Mouse (Mus musculus) urinary bladder, postnatal 4 days (tissue): ENCODE measurements around the gene Zranb2.
A peak's percentile ranks its signal among the peaks of the same experiment; 100 is the strongest.

Source experiments
- DNase-seq, 2 experiments: peaks; one replicate each; pipeline ENCODE4 v3.0.0; 2021 to 2022; ENCODE audit warnings: low spot score in 2 of 2

Zranb2 gene

DNA sequence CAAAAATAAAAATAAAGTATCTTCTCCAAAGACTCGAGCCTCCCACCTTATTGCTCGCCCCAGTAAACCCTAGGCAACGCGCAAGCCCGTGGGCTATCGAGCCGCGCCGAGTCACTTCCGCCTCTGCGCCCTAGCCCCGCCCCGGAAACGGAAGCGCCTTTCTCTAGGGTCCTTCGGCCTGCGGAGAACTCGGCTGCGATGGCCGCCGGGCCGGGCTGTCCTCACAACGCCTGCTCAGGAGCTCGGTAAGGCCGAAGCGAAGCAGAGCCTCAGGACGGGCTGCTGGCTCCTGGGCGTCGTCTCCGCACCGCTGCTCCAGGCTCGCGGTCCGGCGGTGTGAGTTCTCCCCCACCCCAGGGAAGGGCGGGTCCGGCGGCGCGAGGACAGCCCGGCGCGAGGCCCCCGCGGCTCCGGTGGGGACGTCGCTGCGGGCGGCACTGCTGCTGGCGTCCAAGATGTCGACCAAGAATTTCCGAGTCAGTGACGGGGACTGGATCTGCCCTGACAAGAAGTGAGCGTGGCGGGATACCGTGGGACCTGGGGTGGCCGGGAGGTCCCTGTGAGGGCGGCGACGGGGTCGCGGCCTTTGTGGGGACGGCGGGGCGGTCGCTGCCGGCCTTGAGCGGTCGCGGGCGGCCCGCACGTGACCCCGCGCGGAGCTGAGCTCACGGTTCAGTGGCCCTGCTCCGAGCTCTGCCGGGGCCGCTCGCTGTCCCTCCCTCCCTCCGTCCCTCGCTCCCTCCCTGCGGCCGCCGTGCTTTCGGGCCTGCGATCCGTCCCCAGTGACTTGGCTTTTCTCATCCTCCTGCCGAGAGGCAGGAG is at the start of gene Zranb2:
Gene Zranb2, plus strand, starts transcription at position 197 of the 822 bp plus-strand sequence.
- DNase-seq: peak; percentile 88 to 94

DNA sequence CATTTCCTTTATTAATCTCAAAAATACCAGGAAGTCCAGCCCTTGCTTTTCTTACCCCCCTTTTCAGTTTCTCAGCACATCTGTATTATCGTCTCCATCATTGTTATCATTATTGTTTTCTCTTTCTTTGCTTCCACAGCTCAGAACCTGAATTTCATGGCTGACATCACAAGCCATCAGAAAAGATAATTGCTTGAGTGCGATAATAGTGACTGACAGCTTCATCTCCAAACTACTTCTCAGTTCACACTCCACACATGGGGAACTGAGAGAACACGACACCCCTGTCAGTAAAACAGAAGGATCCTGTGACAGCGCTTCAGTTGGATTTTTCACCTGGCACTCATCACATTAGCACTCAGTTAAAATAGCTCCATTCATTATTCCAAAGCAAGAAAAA is 41.9 kb upstream of the Zranb2 start:
- no peak for DNase-seq

DNA sequence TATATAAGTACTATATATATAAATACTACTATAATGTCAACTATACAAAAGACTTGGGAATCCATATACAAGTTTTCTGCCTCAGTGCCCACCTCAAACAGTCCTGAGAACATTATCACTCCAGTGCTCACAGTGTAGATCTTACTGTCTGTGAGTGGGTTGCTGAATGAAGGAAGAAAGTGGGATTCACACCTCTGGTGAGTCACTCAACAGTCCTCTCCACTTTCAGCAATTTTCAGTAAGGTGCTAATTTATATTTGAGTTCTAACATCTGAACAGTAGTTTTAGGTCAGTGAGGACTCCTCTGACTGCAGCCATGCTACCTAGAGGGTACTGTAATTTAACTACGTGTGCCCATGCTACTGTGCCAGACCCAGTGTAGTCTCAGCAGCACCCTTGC is 31.7 kb upstream of the Zranb2 start:
- DNase-seq: no peak

DNA sequence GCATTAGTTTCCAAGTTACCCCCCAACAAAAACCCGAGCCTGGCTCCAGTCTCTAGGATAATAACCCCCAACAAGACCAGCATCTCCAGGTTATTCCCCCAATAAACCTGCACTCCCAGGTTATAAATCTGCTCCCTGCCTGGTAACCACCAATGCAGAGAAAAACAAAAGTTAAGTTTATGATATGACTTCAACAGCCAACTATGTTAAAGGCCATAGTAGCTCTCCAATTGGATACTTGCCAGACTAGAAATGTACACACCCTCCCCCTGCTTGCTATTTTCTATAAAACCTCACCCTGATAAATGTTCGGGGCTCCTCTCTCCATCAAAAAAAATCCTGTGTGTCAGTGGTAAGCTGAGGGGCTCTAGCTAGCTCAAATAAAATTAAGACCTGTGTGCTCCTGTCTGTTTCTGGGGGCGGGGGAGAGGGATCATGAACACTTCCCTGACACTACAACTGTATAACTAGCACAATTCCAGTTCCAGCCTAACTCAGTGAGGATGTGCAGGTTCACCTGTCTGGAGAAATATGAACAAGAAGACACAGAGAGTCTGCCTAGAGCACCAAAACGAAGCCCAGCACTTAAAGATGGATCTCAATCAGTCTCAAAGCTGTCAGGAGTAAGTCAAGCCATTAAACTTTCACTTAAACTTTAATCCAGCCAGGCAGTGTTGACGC is 19.7 kb upstream of the Zranb2 start:
- DNase-seq: no peak

DNA sequence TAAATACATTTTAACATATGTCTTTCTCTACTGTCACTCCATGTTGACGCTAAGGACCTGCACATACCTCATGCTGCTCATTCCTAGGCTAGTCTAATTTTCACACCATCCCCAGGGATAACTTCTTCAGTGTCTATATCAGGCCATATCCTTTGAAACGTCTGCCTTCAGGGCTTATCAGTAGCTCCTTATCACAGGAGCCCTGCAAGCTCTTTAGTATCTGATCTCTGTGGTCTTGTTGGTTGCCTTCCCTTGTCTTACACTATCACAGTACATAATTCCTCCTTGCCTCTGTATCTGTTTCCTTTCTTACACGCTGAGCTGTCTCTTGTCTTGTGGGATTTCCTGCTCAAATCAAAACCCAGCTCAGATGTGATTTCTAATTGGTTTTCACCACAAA is 17.5 kb upstream of the Zranb2 start:
- DNase-seq: no peak

DNA sequence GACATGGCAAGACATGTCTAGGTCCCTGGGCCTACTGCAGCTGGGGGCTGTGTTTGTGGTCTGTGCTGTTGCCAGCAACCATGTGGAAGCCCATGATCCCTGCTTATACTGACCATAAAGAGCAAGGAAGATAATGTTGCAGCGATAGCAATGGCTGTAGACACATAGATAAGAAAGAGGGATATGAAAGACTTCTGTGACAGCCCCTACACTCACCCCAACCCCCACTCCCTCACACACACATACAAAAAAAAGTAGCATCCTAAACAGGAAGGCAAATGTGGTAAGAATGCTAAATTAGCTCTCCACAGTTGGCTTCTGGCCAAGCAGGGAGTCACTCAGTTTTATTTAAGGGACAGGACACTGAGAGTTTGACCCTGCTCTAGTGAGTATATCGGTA is 16.0 kb upstream of the Zranb2 start:
- no peak for DNase-seq

DNA sequence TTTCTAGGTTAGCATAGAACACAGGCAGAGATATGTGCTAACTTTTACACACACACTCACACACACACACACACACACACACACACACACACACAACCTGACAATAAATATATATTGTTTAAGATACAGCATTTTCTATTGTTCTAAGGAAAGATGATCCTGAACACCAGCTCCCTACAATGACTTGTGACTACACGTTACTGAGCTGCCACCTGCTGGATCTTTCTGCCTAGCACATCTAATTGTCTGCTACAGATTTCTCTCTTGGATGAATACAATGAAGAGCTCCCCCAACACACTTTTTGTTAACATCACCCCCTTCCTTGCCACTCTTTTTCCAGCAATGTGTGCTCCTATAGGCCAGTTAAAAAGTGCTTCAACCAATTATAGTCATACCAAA is 13.5 kb upstream of the Zranb2 start:
- no peak for DNase-seq

DNA sequence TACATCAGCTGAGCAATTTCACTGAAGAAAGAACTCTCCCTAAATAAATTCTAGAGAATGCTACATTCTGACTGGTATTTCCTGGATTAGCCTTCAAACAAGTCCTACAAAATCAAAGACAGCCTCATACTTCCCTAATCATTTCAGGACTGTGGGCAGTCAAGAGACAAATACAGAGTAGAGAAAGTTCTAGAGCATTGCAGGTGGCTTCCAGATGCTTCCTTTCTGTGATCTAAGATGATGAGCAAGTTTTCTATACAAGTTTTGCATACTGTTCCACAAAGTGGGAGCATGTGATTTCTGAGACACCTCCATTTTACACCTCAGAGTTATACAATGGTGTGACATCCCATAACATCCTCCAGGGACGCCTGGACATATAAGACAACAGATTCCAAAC is 10.1 kb upstream of the Zranb2 start:
- no peak for DNase-seq

DNA sequence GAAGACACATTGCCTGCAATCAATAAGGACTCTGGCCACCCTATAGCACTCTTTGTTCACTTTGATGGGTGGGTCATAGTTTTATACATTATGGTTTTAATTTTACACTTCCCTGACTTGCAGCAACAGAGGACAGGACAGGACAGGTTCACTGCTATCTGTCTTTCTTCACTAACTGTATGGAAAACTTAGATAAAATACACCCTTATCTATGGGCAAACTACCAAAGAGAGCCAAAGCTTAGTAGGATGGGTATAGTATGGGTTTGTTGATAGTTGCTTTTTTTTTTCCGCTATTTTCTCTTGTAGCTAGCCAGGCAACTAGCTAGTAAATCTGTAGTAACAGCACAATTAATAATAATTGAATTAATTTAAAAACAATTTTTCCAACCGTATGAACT is 2.4 kb upstream of the Zranb2 start:
- DNase-seq: no peak

DNA sequence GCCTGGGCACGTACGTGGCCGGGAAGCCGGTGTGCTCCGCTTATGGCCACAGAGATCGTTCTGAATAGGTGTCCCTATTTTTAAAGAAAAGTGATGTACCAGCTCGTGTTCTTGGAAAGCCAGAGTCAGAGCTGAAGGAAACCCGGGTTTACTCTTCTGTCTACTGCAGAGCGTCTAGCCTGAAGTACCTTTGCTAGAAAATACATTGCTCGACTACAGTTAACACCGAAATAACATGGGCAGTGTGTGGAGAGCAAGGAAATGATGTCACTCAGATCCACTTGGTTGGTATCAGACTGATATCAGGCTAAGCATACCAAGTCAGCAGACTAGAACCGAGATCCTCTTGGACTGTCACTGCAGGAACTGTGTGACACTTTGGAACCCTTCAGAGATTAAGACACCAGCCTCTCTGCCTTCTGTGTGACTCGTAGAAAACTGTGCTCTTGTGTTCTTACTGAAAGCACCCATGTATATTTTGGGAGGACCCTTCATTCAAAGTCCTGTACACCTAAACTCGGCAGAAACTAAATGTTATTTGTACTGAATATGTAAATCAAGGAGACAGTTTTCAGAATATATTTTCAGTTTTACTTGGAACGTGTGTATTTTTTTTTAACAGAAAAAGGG is 941 bp downstream of the Zranb2 start:
- DNase-seq: no peak

DNA sequence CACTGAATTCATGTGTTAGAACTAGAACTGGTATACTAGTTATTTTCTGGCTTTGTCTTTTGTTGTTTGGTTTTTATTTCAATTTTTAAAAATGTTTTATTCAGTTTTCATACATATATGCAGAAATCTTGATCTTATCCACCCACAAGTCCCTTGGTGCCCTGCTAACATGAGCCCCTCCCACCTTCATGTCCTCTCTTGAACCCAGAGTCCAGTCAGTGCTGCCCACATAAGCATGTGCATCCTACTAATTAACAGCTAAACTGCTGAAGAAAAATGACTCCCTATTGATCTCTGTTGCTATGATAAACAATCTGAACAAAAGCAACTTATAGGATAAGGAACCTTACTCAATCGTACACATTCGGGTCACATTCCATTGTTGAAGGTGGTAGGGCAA is 15.4 kb downstream of the Zranb2 start:
- no peak for DNase-seq

DNA sequence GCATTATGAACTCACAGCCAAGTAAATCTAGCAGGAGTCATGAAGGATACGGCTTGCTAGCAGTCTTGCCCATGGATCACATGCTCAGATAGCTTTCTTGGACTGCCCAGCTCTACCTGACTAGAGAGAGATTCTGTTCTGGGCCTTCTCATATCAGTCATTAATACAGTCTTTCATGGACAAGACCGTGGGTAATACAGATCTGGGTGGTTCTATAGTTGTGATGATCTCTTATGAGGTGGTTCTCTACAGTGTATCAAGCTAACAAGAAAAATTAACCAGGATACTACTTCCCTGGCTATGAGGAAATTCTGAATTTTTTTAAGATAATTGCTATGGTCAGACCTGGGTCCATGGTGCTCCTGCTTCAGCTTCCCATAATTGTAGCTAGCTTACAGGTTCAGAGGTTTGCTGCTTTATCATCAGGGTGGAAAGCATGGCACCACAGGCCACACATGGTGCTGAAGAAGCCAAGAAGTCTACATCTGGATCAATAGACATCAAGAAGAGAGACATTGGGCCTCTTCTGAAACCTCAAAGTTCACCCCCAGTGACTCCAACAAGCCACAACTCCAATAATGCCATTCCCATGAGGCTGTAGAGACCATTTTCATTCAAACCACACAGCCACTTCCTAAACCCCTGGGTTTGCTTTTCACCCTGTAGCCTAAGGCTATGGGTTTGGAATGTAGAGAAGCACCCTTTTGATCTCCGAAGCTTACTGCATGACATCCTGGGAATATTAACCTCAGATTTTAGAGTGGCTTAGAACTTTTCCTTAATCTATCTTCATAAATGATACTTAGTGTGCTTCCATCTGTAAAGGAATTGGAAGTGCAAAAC is 16.0 kb downstream of the Zranb2 start:
- DNase-seq: no peak

DNA sequence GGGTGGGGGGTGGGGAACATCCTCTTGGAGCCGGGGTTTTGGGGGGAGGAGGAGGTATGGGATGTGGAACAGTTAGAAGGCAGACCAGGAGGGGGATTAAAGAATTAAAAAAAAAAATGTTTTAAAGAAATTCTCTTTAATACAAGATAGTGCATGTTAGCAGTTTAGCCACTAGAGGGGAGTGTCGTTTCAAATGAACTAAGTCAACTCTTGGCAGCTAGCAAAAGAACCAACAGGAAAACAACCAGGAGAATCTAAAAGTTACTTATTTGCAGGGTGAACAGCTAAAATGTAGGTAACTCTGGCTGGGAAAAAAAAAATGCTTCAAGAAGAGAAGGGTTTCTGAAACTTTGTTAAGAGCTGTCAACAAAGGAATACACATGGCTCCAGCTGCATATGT is 31.2 kb downstream of the Zranb2 start:
- DNase-seq: no peak

DNA sequence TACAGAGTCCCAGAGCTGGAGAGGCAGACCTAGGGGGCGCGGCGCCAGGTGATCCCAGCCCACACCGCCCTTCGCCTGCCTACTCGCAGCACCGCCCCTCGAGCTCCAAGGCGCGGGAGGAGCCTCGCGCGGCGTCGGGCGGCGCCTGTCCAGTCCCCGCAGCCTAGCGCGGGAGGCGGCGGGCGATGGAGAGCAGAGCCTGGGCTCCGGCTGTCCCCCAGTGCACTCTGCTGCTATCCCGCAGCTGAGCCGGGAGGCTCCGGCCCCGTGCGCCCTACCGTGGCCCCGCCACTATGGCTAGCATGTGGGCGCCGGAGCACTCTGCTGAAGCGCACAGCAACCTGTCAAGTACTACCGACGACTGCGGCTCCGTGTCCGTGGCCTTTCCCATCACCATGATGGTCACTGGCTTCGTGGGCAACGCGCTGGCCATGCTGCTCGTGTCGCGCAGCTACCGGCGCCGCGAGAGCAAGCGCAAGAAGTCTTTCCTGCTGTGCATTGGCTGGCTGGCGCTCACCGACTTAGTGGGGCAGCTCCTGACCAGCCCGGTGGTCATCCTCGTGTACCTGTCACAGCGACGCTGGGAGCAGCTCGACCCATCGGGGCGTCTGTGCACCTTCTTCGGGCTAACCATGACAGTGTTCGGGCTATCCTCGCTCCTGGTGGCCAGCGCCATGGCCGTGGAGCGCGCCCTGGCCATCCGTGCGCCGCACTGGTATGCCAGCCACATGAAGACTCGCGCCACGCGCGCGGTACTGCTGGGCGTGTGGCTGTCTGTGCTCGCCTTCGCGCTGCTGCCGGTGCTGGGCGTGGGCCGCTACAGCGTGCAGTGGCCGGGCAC is 33.0 kb downstream of the Zranb2 start, which contains the start of gene Ptger3:
Gene Ptger3, plus strand, starts transcription at position 168 of the 841 bp plus-strand sequence.
- peak in 1 of 2 experiments; percentile 24 for DNase-seq

DNA sequence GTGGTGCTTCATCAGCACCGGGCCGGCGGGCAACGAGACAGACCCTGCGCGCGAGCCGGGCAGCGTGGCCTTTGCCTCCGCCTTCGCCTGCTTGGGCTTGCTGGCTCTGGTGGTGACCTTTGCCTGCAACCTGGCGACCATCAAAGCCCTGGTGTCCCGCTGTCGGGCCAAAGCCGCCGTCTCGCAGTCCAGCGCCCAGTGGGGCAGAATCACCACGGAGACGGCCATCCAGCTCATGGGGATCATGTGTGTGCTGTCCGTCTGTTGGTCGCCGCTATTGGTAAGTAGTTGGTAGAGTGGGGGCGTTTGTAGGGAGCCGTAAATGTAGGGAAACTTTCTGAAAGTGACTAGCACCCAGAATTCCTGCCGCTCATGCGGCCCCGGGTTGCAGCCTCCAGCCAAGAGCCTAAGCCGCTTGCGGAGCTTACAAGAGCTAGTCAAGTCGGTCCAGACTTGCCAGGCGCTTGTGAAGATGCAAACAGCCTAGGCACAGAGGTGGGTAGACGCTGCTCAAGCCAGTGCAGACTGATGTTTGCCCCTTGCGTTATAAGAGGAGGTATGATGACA is 33.7 kb downstream of the Zranb2 start:
- no peak for DNase-seq

DNA sequence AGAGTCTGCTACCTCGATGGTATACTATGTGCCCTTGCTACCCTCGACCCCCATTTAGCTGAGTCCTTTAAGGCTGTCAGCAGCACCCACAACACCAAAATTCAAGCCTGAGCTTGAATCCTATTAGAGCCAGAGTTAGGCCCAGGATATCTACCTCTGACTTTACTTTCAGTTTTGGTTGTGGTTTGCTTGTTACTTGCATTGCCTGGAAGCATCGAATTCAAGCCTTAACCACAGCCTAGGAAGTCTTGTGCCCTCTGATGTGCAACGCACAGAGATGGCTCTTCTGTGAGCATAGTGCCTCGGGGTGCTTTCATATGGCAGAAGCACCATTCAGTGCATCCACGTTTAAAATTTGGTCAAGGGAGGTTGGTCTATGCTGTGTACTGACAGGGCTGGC is 38.1 kb downstream of the Zranb2 start:
- no peak for DNase-seq

DNA sequence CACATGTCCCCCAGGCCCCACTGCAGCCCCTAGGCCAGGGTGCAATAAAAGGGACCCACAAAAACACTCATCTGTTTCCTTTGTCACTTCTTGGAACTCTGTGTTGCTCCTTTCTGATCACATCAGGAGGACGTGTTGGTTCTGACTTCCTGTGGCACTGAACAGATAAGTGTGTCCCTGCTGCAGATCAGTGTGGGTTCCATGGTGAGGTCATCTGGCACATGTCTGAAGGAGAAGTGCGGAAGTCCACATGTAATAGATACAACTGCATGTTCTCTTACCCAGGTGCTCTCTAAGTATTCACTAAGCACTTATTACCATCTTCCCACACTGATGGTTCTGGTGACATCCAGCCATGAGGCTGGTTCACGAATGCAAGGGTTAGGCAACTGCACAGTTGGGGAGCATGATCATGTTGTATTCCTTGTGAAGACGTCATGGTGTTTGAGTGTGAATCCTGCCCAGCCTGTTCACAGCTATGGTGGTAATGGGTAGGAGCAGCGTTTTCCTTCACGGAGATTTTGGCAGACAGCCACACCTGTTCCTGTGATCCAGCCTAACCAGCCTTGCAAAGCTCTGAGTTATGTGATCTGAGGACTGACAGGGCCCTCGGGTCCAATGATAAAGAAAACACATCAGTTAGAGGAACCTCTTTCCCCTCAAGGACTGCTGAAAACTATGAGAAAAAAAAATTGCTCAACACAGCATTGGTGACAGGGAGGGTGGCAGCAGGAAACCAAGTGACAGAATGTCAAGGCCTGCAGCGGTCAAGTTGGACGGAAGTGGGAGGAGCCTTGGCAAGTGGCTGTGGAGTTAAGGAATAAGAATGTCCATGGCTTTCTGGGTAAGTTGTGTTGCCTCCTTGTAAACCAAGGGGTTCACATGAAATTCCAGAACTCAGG is 41.7 kb downstream of the Zranb2 start:
- DNase-seq: no peak

DNA sequence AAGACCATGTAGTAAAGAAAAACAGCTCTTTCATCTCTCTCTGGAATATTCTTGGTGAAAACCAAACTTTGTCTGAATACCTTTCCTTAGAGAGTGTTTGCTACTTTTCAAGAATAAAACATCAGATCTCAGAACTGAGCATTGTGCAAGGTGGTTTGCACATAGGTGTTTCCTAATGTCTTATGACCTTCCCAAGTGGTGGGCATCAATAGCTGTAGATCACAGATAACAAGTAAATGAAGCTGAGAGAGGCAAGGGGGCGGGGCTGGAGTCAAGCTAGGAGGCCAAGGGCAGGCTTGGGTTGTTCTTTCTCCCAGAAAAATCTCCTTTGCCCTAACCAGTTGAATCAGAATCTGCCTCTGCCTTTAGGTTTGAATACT is 42.4 kb downstream of the Zranb2 start:
- no peak for DNase-seq

DNA sequence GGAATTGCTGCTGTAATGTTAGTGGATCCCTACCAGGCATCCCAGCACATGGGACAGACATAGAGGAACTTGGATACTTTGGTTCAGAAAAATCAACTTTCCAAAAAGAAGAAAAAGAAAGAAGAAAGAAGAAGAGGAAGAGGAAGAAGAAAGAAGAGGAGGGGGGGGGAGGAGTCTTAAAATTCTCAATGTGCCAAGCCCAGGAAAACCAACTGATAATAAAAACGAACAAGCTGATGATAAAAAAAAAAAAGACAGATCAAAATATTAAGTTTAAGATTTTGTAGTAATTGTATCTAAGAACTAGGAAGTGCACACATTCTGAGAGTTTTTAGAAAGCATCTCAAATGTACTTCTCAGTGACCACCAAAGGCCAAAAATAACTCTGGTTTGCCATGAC is 42.9 kb downstream of the Zranb2 start:
- no peak for DNase-seq
